Mouse (Mus musculus) limb, embryonic 13.5 days (tissue): ENCODE measurements at regions not wholly inside any gene's neighbourhood (a gene's known extent, or its start where the extent isn't known, plus 50 kb on each side); places are given as distances from the start of the nearest gene placed in this dataset.

ENCODE experiments used
- ATAC-seq: fragments of 200-750 bp; cut with Nextera tagmentation; 2 replicates; pipeline ENCODE4 v1.8.0; 2017; ENCODE audit warnings: low read depth, moderate number of reproducible peaks, moderate TSS enrichment; ENCODE audit not compliant: low FRiP score
- H3K27ac ChIP-seq: fragments of 300-500 bp; sonication (generic); 2 replicates; pipeline ENCODE4 v1.5.1; 2015; ENCODE audit warnings: inconsistent platforms, mild to moderate bottlenecking, moderate library complexity
- H3K27me3 ChIP-seq: fragments of 300-500 bp; sonication (generic); 2 replicates; pipeline ENCODE4 v1.6.1; 2015; ENCODE audit warnings: mild to moderate bottlenecking, inconsistent platforms
- H3K36me3 ChIP-seq: fragments of 300-500 bp; sonication (generic); 2 replicates; pipeline ENCODE4 v1.6.1; 2015; ENCODE audit warnings: inconsistent platforms, mild to moderate bottlenecking, moderate library complexity
- H3K4me1 ChIP-seq: fragments of 300-500 bp; sonication (generic); 2 replicates; pipeline ENCODE4 v1.6.1; 2015; ENCODE audit warnings: inconsistent platforms
- H3K4me2 ChIP-seq: fragments of 300-500 bp; sonication (generic); replicated peaks from 2 replicates; pipeline ENCODE4 v1.6.1; 2015; ENCODE audit warnings: inconsistent platforms, mild to moderate bottlenecking, moderate library complexity
- H3K4me3 ChIP-seq: fragments of 300-500 bp; sonication (generic); 2 replicates; pipeline ENCODE4 v1.5.1; 2015; ENCODE audit warnings: moderate library complexity, mild to moderate bottlenecking, inconsistent platforms
- H3K9ac ChIP-seq: fragments of 300-500 bp; sonication (generic); 2 replicates; pipeline ENCODE4 v1.6.1; 2015; ENCODE audit warnings: mild to moderate bottlenecking, inconsistent platforms
- H3K9me3 ChIP-seq: fragments of 300-500 bp; sonication (generic); 2 replicates; pipeline ENCODE4 v1.6.1; 2016; ENCODE audit warnings: inconsistent platforms
- WGBS: fragments of 180-500 bp; shearing (Covaris S2); methylation state at CpG from one replicate; pipeline ENCODE4 v1.1.7; 2015; 5-methylcytosine and 5-hydroxymethylcytosine counted together

DNA sequence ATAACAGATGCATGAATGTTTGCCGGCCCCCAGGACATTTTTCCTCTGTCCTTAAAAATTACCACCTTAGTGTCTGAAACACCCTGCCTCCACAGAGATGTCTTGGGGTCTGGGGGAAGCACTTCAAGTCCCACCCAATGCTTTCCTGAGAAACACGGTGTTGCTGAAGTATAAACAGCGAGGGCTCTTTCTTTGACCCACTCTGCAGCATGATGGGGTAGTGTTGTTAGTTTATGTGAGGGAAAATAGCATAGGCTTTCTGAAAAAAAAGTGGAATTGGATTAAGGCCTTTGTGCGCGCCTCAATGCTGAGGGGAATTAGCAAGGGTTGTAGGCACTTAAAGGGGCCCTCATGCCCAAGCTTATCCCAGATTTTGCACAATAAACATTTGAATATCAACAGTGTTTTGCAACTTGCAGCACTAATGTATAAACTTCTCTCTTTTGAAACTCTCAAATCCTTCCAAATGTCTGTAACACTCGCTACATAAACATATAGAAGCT, 201.8 kb downstream of the Nr2f2 start:
- H3K4me1 ChIP-seq: no peaks in the 10 kb centered on the region
- no peak overlapping the region for H3K9ac ChIP-seq
- no peaks in the 10 kb centered on the region for H3K9me3 ChIP-seq
- H3K36me3 ChIP-seq: no peaks in the 10 kb centered on the region
- H3K4me3 ChIP-seq: no peak overlapping the region
- no peak for ATAC-seq
- 65% methylated on average over 6 of the region's 6 CpGs for WGBS
- 0 out of 2 replicates have a peak, but pooled peaks cover 5% of the 10 kb centered on the region for H3K27me3 ChIP-seq
- H3K27ac ChIP-seq: no peak overlapping the region
- no peak overlapping the region for H3K4me2 ChIP-seq

DNA sequence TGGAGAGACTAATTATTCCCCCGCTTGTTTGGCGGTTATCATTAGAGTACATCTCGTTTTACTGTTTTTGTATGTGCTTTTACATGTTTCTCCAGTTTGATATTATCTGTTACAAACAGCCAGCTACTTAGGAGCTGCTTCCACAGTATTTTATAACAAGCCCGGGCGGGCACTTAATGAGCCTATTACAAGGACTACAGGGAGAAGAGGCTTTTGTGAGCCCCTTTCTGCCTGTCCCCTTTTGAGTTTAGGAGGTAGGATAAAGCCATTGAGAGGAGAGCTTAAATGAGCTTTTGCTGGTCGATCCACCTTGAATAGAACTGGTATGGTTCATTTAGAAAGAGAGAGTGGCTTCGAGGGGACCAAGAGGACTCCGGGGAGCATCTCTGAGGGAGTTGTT, 208.0 kb downstream of the Nr2f2 start:
- H3K4me3 ChIP-seq: no peak overlapping the region
- no peaks in the 10 kb centered on the region for H3K9me3 ChIP-seq
- no peak overlapping the region for H3K27ac ChIP-seq
- no peak overlapping the region for H3K4me2 ChIP-seq
- WGBS: 41% methylated on average over 8 of the region's 8 CpGs
- no peak overlapping the region for H3K9ac ChIP-seq
- H3K27me3 ChIP-seq: peaks cover 8% of the 10 kb centered on the region
- no peak for ATAC-seq
- no peaks in the 10 kb centered on the region for H3K36me3 ChIP-seq
- peaks cover 4% of the 10 kb centered on the region; the same call in 1 of the 2 replicates for H3K4me1 ChIP-seq

DNA sequence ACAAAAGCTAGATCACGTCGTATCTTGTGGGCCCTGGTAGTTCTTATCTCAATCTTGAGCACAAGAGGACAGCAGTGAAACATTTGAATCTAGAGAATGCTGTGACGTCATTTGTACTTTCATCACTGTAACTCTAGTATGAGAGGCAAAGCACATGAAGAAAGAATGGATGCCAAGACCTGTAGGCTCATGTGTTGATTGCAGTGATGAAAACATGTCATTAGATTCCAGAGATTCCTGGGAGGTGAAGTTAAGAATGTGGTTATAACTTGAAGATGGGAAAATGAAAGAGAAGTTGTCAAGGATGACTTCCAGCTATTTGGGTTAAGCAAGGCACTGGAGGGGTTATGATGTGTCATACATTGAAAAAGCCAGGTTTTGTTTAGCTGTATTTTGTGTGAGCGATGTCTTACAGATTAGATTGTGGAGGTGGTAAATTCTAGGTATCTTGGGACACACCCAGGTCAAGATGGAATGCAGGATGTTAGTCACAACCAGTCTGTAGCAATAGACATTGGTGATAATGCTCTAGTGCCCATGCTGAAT, 221.7 kb downstream of the Nr2f2 start:
- Histone ChIP-seq H3K36me3 (no peaks in the 10 kb centered on the region), H3K4me3 (no peak overlapping the region), H3K27ac (no peak overlapping the region), H3K27me3 (no peaks in the 10 kb centered on the region), H3K4me2 (no peak overlapping the region), H3K9me3 (no peaks in the 10 kb centered on the region), H3K4me1 (no peaks in the 10 kb centered on the region), H3K9ac (no peak overlapping the region)
- WGBS: 84% methylated on average over 4 of the region's 4 CpGs
- no peak for ATAC-seq

DNA sequence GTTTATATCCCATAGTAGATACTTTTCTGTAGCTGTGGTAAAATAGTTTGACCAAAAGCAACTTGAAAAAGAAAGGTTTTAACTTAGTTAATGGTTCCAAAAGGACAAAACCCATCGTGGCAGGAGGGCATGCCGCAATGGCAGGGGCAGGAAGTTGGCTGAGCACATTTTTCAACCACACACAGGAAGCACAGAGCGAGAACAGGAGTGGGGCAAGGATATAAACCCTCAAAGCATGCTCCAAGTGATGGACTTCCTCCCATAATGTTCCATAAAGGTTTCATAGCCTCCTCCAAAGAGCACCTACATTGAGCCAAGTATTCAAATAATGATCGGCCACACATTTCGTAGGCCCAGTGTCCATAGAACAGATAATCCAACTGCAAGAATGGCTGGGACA, 229.7 kb downstream of the Nr2f2 start:
- 87% methylated on average over 5 of the region's 5 CpGs for WGBS
- Histone ChIP-seq H3K27ac (no peak overlapping the region), H3K4me1 (no peaks in the 10 kb centered on the region), H3K4me2 (no peak overlapping the region), H3K27me3 (no peaks in the 10 kb centered on the region), H3K9me3 (no peaks in the 10 kb centered on the region), H3K36me3 (no peaks in the 10 kb centered on the region), H3K4me3 (no peak overlapping the region), H3K9ac (no peak overlapping the region)
- no peak for ATAC-seq

DNA sequence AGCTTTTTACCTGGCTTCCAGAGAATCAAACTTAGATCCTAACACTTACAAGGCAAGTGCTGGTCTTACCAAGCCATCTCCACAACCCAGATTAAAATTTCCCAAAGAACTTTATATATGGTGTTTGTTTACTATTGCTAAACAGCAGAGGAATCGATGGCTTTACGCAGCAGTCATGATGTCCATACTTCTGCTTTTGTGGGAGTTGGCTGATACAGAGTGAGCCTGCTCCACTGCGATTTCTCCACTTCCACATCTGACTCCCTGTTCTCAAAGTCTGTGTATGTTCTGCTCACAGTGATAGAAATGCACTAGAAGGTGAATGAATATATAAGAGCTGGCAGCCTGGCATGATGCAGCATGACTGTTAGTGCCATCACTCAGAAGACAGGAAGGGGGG, 231.1 kb downstream of the Nr2f2 start:
- Histone ChIP-seq H3K9ac (no peak overlapping the region), H3K4me1 (no peaks in the 10 kb centered on the region), H3K9me3 (no peaks in the 10 kb centered on the region), H3K4me3 (no peak overlapping the region), H3K27me3 (no peaks in the 10 kb centered on the region), H3K4me2 (no peak overlapping the region), H3K36me3 (no peaks in the 10 kb centered on the region), H3K27ac (no peak overlapping the region)
- 92% methylated on average over 3 of the region's 3 CpGs for WGBS
- ATAC-seq: no peak

DNA sequence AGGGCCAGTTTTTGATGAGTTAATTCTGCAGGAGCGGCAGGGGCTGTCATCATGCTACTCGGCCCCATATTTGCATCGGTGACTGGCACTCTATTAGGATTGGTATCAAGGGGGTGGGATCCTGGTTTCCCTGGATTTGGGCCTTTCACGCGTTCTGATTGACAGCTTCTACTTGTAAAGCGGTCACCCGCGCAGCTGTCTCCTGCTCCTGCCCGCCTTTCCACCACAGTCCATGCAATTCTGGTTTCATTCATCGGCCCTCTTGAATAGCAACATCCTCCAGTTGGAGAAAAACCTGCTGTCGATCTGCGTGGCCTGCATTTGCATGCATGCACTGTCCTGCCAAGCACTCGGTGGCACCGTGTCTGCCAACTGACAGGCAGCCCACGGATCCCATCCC, 236.6 kb downstream of the Nr2f2 start:
- Histone ChIP-seq H3K4me1 (no peaks in the 10 kb centered on the region), H3K27me3 (0 out of 2 replicates have a peak, but pooled peaks cover 6% of the 10 kb centered on the region), H3K27ac (no peak overlapping the region), H3K9ac (no peak overlapping the region), H3K4me2 (no peak overlapping the region), H3K4me3 (no peak overlapping the region), H3K9me3 (no peaks in the 10 kb centered on the region), H3K36me3 (no peaks in the 10 kb centered on the region)
- no peak for ATAC-seq
- WGBS: 78% methylated on average over 15 of the region's 15 CpGs

DNA sequence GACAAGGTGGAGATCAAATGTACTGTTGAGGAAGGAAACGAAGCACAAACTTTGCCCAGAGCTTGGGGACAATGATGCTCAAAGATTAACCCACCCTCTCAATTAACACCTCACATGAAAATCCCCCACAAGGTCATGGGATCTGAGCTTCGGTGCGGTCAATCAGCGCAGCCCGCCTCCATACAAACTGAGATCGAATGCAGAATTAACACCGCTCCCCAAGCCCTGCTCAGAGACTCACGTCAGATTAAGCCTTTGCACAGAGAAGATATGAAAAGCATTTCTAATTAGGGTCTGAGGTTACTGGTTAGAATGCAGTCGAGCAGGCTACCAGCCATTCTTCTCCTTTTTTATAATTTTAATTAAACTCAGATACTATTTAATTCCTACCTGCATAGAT, 243.7 kb downstream of the Nr2f2 start:
- Histone ChIP-seq H3K4me1 (peaks cover 14% of the 10 kb centered on the region), H3K4me2 (no peak overlapping the region), H3K27ac (no peak overlapping the region), H3K27me3 (peaks cover 46% of the 10 kb centered on the region), H3K9me3 (no peaks in the 10 kb centered on the region), H3K4me3 (no peak overlapping the region), H3K36me3 (no peaks in the 10 kb centered on the region), H3K9ac (no peak overlapping the region)
- no peak for ATAC-seq
- 81% methylated on average over 9 of the region's 9 CpGs for WGBS

DNA sequence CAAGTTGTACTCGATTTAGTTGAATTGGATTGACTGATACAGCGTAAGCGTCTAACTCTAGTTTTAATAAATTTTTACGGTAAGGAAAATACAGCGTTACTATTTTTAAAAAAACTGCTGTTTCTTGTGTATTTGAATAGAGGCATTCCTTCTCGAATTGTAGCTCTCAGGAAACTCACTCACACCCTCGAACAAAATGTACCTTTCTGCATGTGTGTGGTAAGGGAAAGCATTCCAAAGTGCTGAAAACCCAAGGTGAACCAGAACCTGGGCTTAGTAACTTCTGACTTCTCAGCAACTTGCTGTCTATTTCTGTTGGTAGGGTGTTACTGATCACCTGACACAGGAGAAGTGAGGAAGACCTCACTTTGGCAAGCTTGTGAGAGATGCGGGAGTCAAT, 247.0 kb downstream of the Nr2f2 start:
- Histone ChIP-seq H3K4me3 (no peak overlapping the region), H3K9ac (no peak overlapping the region), H3K36me3 (no peaks in the 10 kb centered on the region), H3K9me3 (no peaks in the 10 kb centered on the region), H3K27me3 (peaks cover 63% of the 10 kb centered on the region), H3K4me1 (peaks cover 14% of the 10 kb centered on the region), H3K27ac (no peak overlapping the region), H3K4me2 (no peak overlapping the region)
- no peak for ATAC-seq
- 55% methylated on average over 8 of the region's 8 CpGs for WGBS

DNA sequence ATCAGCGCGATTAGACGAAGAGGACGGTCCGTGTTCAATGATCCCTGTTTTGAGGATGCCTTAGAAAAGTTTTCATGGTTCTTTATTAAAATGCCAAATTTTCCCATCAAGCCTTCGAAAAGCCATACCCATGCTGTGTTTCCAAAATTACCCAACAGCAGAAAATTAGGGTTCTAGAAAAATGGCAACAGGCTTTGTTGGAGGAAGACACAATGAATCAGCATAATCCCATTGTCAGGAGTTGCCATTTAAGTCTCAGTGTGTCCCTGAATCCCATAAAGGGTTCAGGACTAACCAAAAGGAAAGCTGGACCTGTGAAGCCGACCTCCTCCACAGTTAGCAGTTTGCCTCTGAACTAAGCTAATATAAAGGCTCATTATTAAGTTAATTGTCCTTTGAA, 247.6 kb downstream of the Nr2f2 start:
- Histone ChIP-seq H3K27me3 (peaks cover 63% of the 10 kb centered on the region), H3K4me1 (peaks cover 14% of the 10 kb centered on the region), H3K36me3 (no peaks in the 10 kb centered on the region), H3K4me2 (peak overlapping the region; percentile 69), H3K9me3 (no peaks in the 10 kb centered on the region), H3K4me3 (peak overlapping the region; percentile 34), H3K27ac (no peak overlapping the region), H3K9ac (no peak overlapping the region; the same call in 1 of the 2 replicates)
- WGBS: 31% methylated on average over 7 of the region's 7 CpGs
- ATAC-seq: no peak

DNA sequence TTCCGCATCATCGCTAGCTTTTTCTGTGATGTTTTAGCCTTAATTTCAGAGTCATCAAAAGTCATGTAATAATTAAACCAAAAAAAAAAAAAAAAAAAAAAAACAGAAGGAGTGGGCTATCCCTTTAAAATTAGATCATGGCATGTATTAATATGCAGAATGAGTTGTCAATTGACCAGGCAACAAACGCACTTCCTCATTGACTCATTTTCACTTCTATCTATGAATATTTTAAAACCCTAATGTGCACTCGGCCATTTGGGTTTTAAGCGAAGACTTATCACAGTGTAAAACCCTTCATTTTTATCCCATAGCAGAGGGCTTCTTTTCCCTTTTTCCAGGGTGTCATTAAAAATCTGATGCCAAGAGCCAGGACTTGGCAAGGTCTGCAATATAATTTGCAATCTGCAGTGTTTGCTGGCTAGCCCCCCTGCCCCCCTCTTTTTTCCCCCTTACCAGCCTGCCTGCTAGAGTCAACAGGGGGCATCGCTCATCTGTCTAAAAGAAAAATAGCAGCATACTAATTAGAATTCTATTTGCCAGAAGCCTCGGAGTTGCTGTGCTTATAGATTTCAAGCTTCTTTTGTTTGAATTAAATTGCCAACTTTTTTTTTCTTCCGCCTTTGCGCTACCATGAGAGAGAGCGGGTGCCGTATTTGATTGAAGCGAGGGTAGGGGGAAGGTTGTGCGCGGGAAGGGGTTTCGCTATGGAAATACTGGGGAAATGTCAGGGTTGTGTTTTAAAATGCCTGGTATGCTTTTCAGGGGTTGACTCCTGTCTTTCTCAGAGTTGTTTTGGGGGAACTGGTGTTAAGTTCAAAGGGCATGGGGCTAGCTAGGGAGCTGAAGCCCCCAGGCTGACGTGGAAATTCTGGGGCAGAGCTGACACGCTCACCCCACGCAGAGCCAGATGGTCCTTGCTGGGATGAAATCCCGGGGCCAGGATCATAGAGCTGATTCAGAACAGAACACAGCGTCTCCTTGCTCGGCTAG, 248.3 kb downstream of the Nr2f2 start:
- H3K9me3 ChIP-seq: no peaks in the 10 kb centered on the region
- WGBS: 11% methylated on average over 21 of the region's 21 CpGs
- no peak overlapping the region for H3K27ac ChIP-seq
- H3K4me1 ChIP-seq: peaks cover 14% of the 10 kb centered on the region
- H3K4me3 ChIP-seq: peak overlapping the region; percentile 34
- peaks cover 68% of the 10 kb centered on the region for H3K27me3 ChIP-seq
- peak overlapping the region; percentile 69 for H3K4me2 ChIP-seq
- H3K9ac ChIP-seq: no peak overlapping the region; the same call in 1 of the 2 replicates
- no peak for ATAC-seq
- H3K36me3 ChIP-seq: no peaks in the 10 kb centered on the region

DNA sequence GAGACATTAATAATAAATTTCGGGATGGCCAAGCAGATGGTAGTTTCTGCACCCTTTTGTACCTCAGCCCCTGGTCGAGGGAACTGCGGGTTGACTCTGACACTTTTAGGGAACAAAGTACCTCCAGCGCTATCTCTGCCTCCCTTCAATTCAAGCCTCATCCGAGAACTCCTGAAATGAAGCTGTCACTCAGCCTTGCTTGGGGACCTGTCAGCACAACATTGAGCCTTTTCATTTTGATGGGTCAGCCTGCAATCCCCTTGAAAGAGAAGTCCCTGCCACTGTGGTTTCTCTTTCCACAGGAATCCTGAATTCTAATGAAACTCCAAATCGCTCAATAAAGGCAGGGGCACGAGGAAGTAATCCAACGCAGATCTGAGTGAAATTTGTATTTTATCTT, 257.5 kb downstream of the Nr2f2 start:
- Histone ChIP-seq H3K27me3 (peaks cover 65% of the 10 kb centered on the region), H3K27ac (no peak overlapping the region), H3K36me3 (no peaks in the 10 kb centered on the region), H3K4me3 (no peak overlapping the region), H3K9me3 (no peaks in the 10 kb centered on the region), H3K4me2 (no peak overlapping the region), H3K4me1 (peaks cover 5% of the 10 kb centered on the region), H3K9ac (no peak overlapping the region)
- WGBS: 45% methylated on average over 8 of the region's 8 CpGs
- no peak for ATAC-seq

DNA sequence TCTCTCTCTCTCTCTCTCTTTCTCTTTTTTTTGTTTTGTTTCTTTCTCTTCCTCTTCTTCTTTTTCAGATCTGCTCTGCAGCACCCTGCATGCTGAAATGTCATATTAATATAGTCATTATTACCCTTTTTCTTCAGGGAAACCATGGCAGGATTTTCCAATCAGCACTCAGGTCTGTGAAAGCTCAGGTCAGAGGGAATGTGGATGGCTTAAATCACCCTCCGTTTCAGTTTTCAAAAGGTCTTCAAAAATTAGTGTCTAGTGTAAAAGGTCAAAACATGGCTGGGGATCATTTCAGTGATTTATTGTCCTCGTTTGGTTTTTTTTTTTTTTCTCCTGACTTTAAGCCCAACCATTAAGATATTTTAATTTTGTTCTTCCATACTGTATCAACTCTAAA, 261.5 kb downstream of the Nr2f2 start:
- whole genome bisulfite sequencing: 3% methylated on average over 2 of the region's 2 CpGs
- no peak for ATAC-seq

More for the DNA sequence above, 261.5 kb downstream of the Nr2f2 start:
- Histone ChIP-seq H3K9ac (no peak overlapping the region), H3K9me3 (no peaks in the 10 kb centered on the region), H3K4me2 (no peak overlapping the region), H3K27me3 (peaks cover 62% of the 10 kb centered on the region), H3K4me1 (peaks cover 5% of the 10 kb centered on the region), H3K4me3 (no peak overlapping the region), H3K36me3 (no peaks in the 10 kb centered on the region), H3K27ac (no peak overlapping the region)
